Mouse (Mus musculus) embryonic facial prominence, embryonic 11.5 days (tissue): Measurements from ENCODE around the gene Tiprl. TPM values are rescaled to one million over a fixed set of nuclear protein-coding genes. Genes with fewer than 3 reads are reported as not detected.

Source experiments
- ATAC-seq: fragments of 200-750 bp; cut with Nextera tagmentation; replicated peaks from 2 replicates; pipeline ENCODE4 v1.8.0; 2017; ENCODE audit warnings: low read depth; ENCODE audit not compliant: insufficient number of reproducible peaks, low FRiP score, low TSS enrichment
- DNase-seq: peaks from one replicate; pipeline ENCODE4 v3.0.0-alpha.2; 2015; ENCODE audit warnings: low spot score
- H3K27ac ChIP-seq: fragments of 300-500 bp; sonication (generic); replicated peaks from 2 replicates; pipeline ENCODE4 v1.5.1; 2014; ENCODE audit warnings: mild to moderate bottlenecking, low read depth, low read length, control low read depth
- H3K27me3 ChIP-seq: fragments of 300-500 bp; sonication (generic); 2 replicates; pipeline ENCODE4 v1.6.1; 2014; ENCODE audit warnings: mild to moderate bottlenecking, low read length, moderate library complexity, mixed read lengths; ENCODE audit not compliant: control insufficient read depth, insufficient read depth
- H3K36me3 ChIP-seq: fragments of 300-500 bp; sonication (generic); replicated peaks from 2 replicates; pipeline ENCODE4 v1.6.1; 2014; ENCODE audit warnings: low read depth, mild to moderate bottlenecking, low read length, moderate library complexity, mixed read lengths; ENCODE audit not compliant: control insufficient read depth, insufficient read depth
- H3K4me1 ChIP-seq: fragments of 300-500 bp; sonication (generic); 2 replicates; pipeline ENCODE4 v1.6.1; 2014; ENCODE audit warnings: low read length, mixed read lengths; ENCODE audit not compliant: control insufficient read depth, insufficient read depth
- H3K4me2 ChIP-seq: fragments of 300-500 bp; sonication (generic); 2 replicates; pipeline ENCODE4 v1.6.1; 2014; ENCODE audit warnings: low read depth, mild to moderate bottlenecking, control low read depth, low read length, moderate library complexity
- H3K4me3 ChIP-seq: fragments of 300-500 bp; sonication (generic); 2 replicates; pipeline ENCODE4 v1.5.1; 2014; ENCODE audit warnings: low read depth, low read length, control low read depth
- H3K9ac ChIP-seq: fragments of 300-500 bp; sonication (generic); replicated peaks from 2 replicates; pipeline ENCODE4 v1.6.1; 2014; ENCODE audit warnings: mild to moderate bottlenecking, control low read depth, low read length
- H3K9me3 ChIP-seq: fragments of 300-500 bp; sonication (generic); replicated peaks from 2 replicates; pipeline ENCODE4 v1.6.1; 2016; ENCODE audit warnings: mild to moderate bottlenecking, low read length, inconsistent platforms, mixed read lengths; ENCODE audit not compliant: control insufficient read depth
- WGBS: fragments of 180-500 bp; shearing (Covaris S2); extraction: QIAGEN DNeasy Blood & Tissue Kit; methylation state at CpG from one replicate; pipeline ENCODE4 v1.1.7; 2014; 5-methylcytosine and 5-hydroxymethylcytosine counted together
- polyA plus RNA-seq: library from polyadenylated mRNA; unstranded; fragments of >200 nt; fragmentation: Nextera tagmentation; extraction: Ambion mirVana; gene quantifications from 2 replicates; pipeline ENCODE4 v1.2.1, GENCODE M21; 2014

The Tiprl gene
- polyA plus RNA-seq, 1 experiment from 2014 or later = 120 TPM

DNA sequence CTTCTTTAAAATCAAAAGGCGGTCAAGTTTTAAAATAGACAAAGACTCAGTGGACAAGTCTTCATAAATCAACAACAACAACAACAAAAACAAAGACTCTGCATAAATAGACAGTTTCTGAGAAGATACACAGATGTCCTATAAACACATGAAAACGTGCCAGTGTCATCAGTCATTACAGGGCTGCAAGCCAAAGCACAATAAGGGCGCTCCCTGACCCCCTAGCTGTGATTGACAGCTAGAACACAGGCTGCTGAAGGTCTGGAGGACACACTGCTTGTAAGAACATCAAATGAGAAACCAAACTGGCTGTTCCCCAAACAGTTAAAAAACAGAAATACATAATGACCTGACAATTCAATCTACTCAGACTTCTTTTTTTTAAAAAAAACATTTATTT is 37.2 kb downstream of the Tiprl start:
- H3K36me3 ChIP-seq = no peaks in the 10 kb centered on the region
- DNase-seq = no peak
- ATAC-seq = no peak
- no peaks in the 10 kb centered on the region for H3K27me3 ChIP-seq
- H3K9me3 ChIP-seq = no peaks in the 10 kb centered on the region
- H3K4me2 ChIP-seq = no peak overlapping the region
- H3K4me1 ChIP-seq = no peaks in the 10 kb centered on the region
- 82% methylated on average over 3 of the region's 3 CpGs for WGBS
- no peak overlapping the region for H3K9ac ChIP-seq
- H3K27ac ChIP-seq = no peak overlapping the region
- H3K4me3 ChIP-seq = no peak overlapping the region

GRCm38 (mm10) chr1:165198951-165199350 is 37.8 kb downstream of the Tiprl start:
- 63% methylated on average over 1 of the region's 1 CpGs for WGBS
- H3K4me1 ChIP-seq = no peaks in the 10 kb centered on the region
- ATAC-seq = no peak
- no peaks in the 10 kb centered on the region for H3K36me3 ChIP-seq
- no peak overlapping the region for H3K9ac ChIP-seq
- no peaks in the 10 kb centered on the region for H3K27me3 ChIP-seq
- DNase-seq = no peak
- no peak overlapping the region for H3K4me3 ChIP-seq
- H3K4me2 ChIP-seq = no peak overlapping the region
- H3K9me3 ChIP-seq = no peaks in the 10 kb centered on the region
- H3K27ac ChIP-seq = no peak overlapping the region

GRCm38 (mm10) chr1:165197875-165198274 is 38.9 kb downstream of the Tiprl start:
- H3K27ac ChIP-seq = no peak overlapping the region
- no peaks in the 10 kb centered on the region for H3K27me3 ChIP-seq
- no peaks in the 10 kb centered on the region for H3K4me1 ChIP-seq
- no peaks in the 10 kb centered on the region for H3K36me3 ChIP-seq
- WGBS = 67% methylated on average over 3 of the region's 3 CpGs
- DNase-seq (no peak), ATAC-seq (no peak)
- H3K4me2 ChIP-seq = no peak overlapping the region
- no peak overlapping the region for H3K9ac ChIP-seq
- H3K9me3 ChIP-seq = no peaks in the 10 kb centered on the region
- H3K4me3 ChIP-seq = no peak overlapping the region

- Histone ChIP-seq H3K4me1 (no peaks in the 10 kb centered on the region), H3K36me3 (no peaks in the 10 kb centered on the region), H3K4me2 (no peak overlapping the region), H3K27me3 (no peaks in the 10 kb centered on the region), H3K27ac (no peak overlapping the region), H3K9ac (no peak overlapping the region), H3K4me3 (no peak overlapping the region), H3K9me3 (no peaks in the 10 kb centered on the region)
- ATAC-seq (no peak), DNase-seq (no peak)
- 66% methylated on average over 3 of the region's 3 CpGs for WGBS
These were observed 41.3 kb downstream of the Tiprl start for GRCm38 (mm10) chr1:165195396-165195960.

DNA sequence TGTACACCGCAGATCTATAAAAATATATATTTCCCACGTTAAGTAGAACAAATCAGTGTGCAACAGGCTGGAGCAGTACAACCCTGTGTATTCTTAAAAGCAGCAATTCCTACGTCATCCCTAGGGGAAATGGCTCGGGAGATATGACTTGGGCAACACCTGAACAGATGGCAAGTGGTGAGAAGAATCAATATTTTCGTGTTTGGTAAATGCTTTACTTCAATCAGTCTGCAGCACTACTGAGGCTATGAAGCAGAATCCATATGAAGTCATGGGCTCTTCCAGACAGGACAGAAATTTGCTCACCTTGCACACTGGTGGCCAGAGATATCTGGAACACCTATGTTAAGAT is 42.2 kb downstream of the Tiprl start:
- Histone ChIP-seq H3K36me3 (no peaks in the 10 kb centered on the region), H3K9me3 (no peaks in the 10 kb centered on the region), H3K4me1 (no peaks in the 10 kb centered on the region), H3K4me2 (peak overlapping the region; percentile 86), H3K9ac (peak overlapping the region; percentile 64; the same call in 1 of the 2 replicates), H3K4me3 (peak overlapping the region; percentile 70), H3K27me3 (no peaks in the 10 kb centered on the region), H3K27ac (no peak overlapping the region)
- DNase-seq = no peak
- no peak; the same call in 1 of the 2 replicates for ATAC-seq
- WGBS = 21% methylated on average over 5 of the region's 5 CpGs

- H3K27ac ChIP-seq = peak within 1 kb of the TSS; percentile 41; the same call in 1 of the 2 replicates
- WGBS = under 1% methylated on average over 69 of the region's 69 CpGs
These were observed 42.7 kb downstream of the Tiprl start, which contains the start of gene Sft2d2 for GRCm38 (mm10) chr1:165193880-165194661. Gene Sft2d2, minus strand, starts transcription at chr1:165194438.

DNA sequence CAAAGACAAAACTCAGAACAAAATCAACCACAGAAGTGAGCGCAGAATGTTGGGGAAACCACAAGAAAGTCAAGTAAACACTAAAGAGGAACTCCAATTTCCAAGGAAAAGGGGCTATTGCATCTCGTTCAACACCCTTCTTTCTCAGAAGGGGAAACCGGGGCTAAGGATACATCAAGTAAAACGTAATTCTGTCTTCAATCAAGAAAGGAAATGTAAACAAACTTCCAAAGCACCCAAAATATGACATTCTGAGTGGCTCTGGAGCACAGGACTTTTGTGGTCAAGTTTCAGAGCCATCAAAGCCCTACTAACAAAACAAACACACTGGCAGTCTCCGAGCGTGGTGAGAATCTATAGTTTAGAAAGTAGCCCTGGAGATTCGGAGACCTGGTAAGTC is 43.4 kb downstream of the Tiprl start:
- DNase-seq (no peak), ATAC-seq (no peak)
- H3K36me3 ChIP-seq = no peaks in the 10 kb centered on the region
- H3K27ac ChIP-seq = peak overlapping the region; percentile 41; the same call in 1 of the 2 replicates
- peak overlapping the region; percentile 70 for H3K4me3 ChIP-seq
- no peaks in the 10 kb centered on the region for H3K9me3 ChIP-seq
- WGBS = 13% methylated on average over 7 of the region's 7 CpGs
- H3K9ac ChIP-seq = peak overlapping the region; percentile 64
- peak overlapping the region; percentile 86 for H3K4me2 ChIP-seq
- H3K4me1 ChIP-seq = no peaks in the 10 kb centered on the region
- H3K27me3 ChIP-seq = no peaks in the 10 kb centered on the region

More at GRCm38 (mm10) chr1:165193880-165194661, 42.7 kb downstream of the Tiprl start, which contains the start of gene Sft2d2:
- peak within 1 kb of the TSS; percentile 86 for H3K4me2 ChIP-seq
- no peaks in the 10 kb centered on the region for H3K4me1 ChIP-seq
- ATAC-seq (peak; percentile 91), DNase-seq (peak; percentile 86)
- peak within 1 kb of the TSS; percentile 64 for H3K9ac ChIP-seq
- no peaks in the 10 kb centered on the region for H3K36me3 ChIP-seq
- peak within 1 kb of the TSS; percentile 70 for H3K4me3 ChIP-seq
- H3K27me3 ChIP-seq = no peaks in the 10 kb centered on the region
- no peaks in the 10 kb centered on the region for H3K9me3 ChIP-seq

DNA sequence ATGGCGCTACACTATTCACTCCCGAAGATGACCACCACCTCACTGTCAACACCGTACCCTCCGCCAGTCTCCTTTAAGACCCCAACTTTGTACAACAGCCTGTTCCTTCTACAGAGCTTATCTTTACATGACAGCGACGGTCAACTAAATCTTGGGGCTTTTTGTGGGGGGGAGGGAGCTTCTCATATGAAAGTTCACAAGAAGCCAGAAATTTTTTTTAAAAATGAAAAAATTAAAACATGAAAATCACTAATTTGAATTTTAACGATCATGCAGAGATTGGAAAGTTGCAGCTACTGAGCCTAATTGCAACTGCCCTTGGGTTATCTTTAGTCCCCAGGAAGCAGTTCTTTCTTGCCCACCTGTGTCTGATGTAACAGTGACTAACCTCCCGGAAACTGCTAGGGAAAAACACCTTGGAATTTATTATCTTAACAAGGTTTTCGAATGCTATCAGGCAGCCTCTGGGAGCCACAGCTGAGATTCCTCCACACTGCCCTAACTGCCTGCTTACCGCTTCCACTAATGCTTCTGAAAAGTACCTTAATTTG is 44.0 kb downstream of the Tiprl start:
- ATAC-seq = no peak
- Histone ChIP-seq H3K27ac (no peak overlapping the region), H3K4me1 (no peaks in the 10 kb centered on the region), H3K9ac (no peak overlapping the region), H3K4me3 (no peak overlapping the region), H3K9me3 (no peaks in the 10 kb centered on the region), H3K36me3 (no peaks in the 10 kb centered on the region), H3K27me3 (no peaks in the 10 kb centered on the region), H3K4me2 (peak overlapping the region; percentile 86; the same call in 1 of the 2 replicates)
- WGBS = 72% methylated on average over 10 of the region's 10 CpGs
- no peak for DNase-seq
